Mouse (Mus musculus): Measurements from ENCODE around the gene Wnt7b. TPM values are rescaled to one million over a fixed set of nuclear protein-coding genes. Genes with fewer than 3 reads are reported as not detected.

The Wnt7b gene
- total and polyA plus RNA-seq, 2 experiments, result 0.06 to 0.09 TPM

DNA sequence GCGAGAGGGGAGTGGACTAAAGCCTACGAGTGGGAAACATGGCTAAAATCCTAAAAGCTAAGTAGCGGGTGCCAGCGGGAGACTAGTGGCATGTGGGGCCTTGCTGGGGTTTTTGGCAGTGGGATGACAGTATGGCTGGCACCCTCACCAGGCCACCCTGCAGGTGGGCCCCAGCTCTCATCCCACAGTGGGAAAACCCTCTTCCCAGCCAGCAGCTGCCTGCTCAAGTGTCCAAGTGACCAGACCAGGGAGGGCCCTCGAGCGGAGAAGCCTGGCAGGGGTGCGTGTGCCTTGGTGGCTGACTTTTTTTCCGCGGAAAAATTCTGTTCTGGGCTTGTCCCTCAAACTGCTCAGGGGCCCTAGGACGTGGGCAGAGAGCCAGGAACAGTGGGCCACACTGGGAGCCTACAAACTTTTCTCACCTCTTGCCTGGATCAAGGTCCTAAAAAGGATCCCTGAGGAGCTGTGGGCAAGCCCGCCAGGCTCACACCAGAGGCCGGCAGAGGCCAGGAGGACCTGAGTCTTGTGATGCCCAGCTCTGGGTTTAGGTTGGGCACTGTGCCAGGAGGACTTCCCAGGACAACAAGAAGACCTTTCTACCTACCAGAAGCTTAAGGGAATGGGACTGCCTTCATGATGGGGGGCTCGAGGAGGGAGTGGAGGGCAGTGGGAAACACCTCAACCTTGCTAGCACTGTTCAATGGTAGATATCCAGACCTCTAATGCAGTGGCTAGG lies 18.1 kb downstream of the Wnt7b start:
- Histone ChIP-seq H3K9ac (ENCODE audit: low read depth, low read length) (no peak overlapping the region), H3K79me2 (ENCODE audit: control insufficient read depth, insufficient read depth, low read length) (no peaks in the 10 kb centered on the region), H3K4me1 (ENCODE audit: control insufficient read depth, insufficient read depth, low read length) (no peaks in the 10 kb centered on the region), H3K27me3 (ENCODE audit: control insufficient read depth, insufficient read depth, low read length) (0 out of 2 replicates have a peak, but pooled peaks cover 2% of the 10 kb centered on the region), H3K4me3 (ENCODE audit: insufficient read depth, low read depth, low read length) (no peak overlapping the region), H3K27ac (replicated peaks; ENCODE audit: insufficient read depth, low read depth, low read length) (no peak overlapping the region), H3K36me3 (ENCODE audit: control insufficient read depth, insufficient read depth, low read length) (no peaks in the 10 kb centered on the region)
- no peak for DNase-seq (ENCODE audit: extremely low read depth, low read depth, low spot score)
- WGBS, result 89% methylated on average over 13 of the region's 13 CpGs
- TF ChIP-seq CTCF (IDR thresholded peaks at IDR 0.05; ENCODE audit: low read depth, low read length) (no peak), POLR2A (IDR thresholded peaks at IDR 0.05; ENCODE audit: extremely low read depth, insufficient read depth, low read length) (no peak)

DNA sequence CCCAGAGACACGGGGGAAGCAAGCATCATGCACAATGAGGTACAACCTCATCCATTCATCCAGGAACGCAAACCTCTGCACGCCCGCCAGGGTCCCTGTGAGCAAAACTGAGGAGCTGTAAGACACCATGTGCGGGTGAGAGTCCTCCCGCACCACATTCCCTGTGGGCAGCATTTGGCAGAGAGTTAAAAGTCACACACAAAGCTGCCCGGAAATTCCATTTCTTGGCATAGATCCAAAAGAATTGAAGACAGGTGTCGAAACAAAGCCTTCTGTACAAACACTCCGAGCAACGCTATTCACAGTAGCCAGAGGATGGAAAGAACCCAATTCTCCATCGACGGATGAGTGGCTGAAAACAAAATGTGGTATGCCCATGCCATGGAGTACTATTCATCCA lies 20.3 kb downstream of the Wnt7b start:
- 82% methylated on average over 12 of the region's 12 CpGs for WGBS
- no peak overlapping the region for H3K9ac ChIP-seq (ENCODE audit: low read depth, low read length)
- no peak for TF ChIP-seq CTCF (IDR thresholded peaks at IDR 0.05; ENCODE audit: low read depth, low read length)
- TF ChIP-seq POLR2A (IDR thresholded peaks at IDR 0.05; ENCODE audit: extremely low read depth, insufficient read depth, low read length), result no peak
- no peaks in the 10 kb centered on the region for H3K79me2 ChIP-seq (ENCODE audit: control insufficient read depth, insufficient read depth, low read length)
- H3K4me1 ChIP-seq (ENCODE audit: control insufficient read depth, insufficient read depth, low read length), result no peaks in the 10 kb centered on the region
- no peak overlapping the region for H3K4me3 ChIP-seq (ENCODE audit: insufficient read depth, low read depth, low read length)
- no peak for DNase-seq (ENCODE audit: extremely low read depth, low read depth, low spot score)
- H3K27me3 ChIP-seq (ENCODE audit: control insufficient read depth, insufficient read depth, low read length), result 0 out of 2 replicates have a peak, but pooled peaks cover 2% of the 10 kb centered on the region
- no peaks in the 10 kb centered on the region for H3K36me3 ChIP-seq (ENCODE audit: control insufficient read depth, insufficient read depth, low read length)
- no peak overlapping the region for H3K27ac ChIP-seq (replicated peaks; ENCODE audit: insufficient read depth, low read depth, low read length)

DNA sequence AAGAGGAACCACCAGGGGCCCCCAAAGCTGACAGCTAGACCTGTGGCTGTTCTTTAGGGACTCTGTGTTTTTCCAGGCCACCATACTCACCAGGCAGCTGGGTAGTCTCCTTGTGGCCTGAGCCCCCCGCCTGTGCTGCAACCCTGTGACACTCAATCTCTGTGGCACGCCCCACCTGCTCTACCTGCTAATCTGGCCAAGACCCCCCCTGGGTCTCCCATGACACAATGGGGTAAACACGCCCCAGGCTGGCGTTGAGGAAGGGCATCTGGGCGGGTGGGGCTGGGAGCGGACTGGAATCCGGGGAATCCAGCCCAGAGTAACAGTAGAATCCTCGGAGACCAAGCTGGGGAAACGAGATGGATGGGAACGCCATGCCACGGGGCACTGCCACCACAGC lies 21.4 kb downstream of the Wnt7b start:
- Histone ChIP-seq H3K4me1 (ENCODE audit: control insufficient read depth, insufficient read depth, low read length) (no peaks in the 10 kb centered on the region), H3K27ac (replicated peaks; ENCODE audit: insufficient read depth, low read depth, low read length) (no peak overlapping the region), H3K79me2 (ENCODE audit: control insufficient read depth, insufficient read depth, low read length) (no peaks in the 10 kb centered on the region), H3K27me3 (ENCODE audit: control insufficient read depth, insufficient read depth, low read length) (0 out of 2 replicates have a peak, but pooled peaks cover 2% of the 10 kb centered on the region), H3K36me3 (ENCODE audit: control insufficient read depth, insufficient read depth, low read length) (no peaks in the 10 kb centered on the region), H3K4me3 (ENCODE audit: insufficient read depth, low read depth, low read length) (no peak overlapping the region), H3K9ac (ENCODE audit: low read depth, low read length) (no peak overlapping the region)
- no peak for DNase-seq (ENCODE audit: extremely low read depth, low read depth, low spot score)
- no peak for TF ChIP-seq POLR2A (IDR thresholded peaks at IDR 0.05; ENCODE audit: extremely low read depth, insufficient read depth, low read length)
- TF ChIP-seq CTCF (IDR thresholded peaks at IDR 0.05; ENCODE audit: low read depth, low read length), result no peak
- 73% methylated on average over 11 of the region's 11 CpGs for WGBS

DNA sequence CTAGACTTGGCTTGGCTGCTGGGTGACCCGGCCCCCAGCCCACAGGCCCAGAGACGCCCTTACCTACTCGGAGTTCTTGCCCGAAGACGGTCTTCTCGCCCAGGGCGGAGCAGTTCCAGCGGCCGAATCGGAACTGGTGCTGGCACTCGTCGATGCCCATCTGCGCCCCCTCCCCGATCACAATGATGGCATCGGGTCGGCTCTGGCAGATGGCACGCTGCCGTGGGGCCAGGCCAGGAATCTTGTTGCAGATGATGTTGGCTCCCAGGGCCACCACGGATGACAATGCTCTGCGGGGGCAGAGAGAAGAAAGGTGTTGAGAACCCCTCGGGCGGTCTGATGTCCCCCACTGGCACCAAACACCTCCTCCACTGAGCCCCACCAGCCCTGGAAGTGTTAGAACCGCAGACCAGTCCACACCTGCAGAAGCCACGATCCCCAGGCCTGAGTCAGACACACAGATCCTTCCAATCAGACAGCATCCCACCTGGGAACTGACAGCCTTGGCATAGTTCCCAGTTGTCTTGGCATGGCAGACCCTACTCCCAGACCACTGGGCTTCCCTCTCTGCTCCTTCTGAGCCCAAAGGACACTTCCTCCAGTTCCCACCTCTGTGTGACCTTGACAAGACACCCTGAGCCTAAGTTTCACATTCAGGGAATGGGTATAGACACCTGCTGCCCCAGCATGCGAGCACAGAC lies 23.3 kb downstream of the Wnt7b start:
- Histone ChIP-seq H3K4me3 (ENCODE audit: insufficient read depth, low read depth, low read length) (no peak overlapping the region), H3K27ac (replicated peaks; ENCODE audit: insufficient read depth, low read depth, low read length) (no peak overlapping the region), H3K36me3 (ENCODE audit: control insufficient read depth, insufficient read depth, low read length) (no peaks in the 10 kb centered on the region), H3K4me1 (ENCODE audit: control insufficient read depth, insufficient read depth, low read length) (no peaks in the 10 kb centered on the region), H3K79me2 (ENCODE audit: control insufficient read depth, insufficient read depth, low read length) (no peaks in the 10 kb centered on the region), H3K9ac (ENCODE audit: low read depth, low read length) (no peak overlapping the region), H3K27me3 (ENCODE audit: control insufficient read depth, insufficient read depth, low read length) (0 out of 2 replicates have a peak, but pooled peaks cover 2% of the 10 kb centered on the region)
- TF ChIP-seq CTCF (IDR thresholded peaks at IDR 0.05; ENCODE audit: low read depth, low read length), result no peak
- no peak for TF ChIP-seq POLR2A (IDR thresholded peaks at IDR 0.05; ENCODE audit: extremely low read depth, insufficient read depth, low read length)
- WGBS, result 92% methylated on average over 25 of the region's 25 CpGs
- DNase-seq (ENCODE audit: extremely low read depth, low read depth, low spot score), result no peak

DNA sequence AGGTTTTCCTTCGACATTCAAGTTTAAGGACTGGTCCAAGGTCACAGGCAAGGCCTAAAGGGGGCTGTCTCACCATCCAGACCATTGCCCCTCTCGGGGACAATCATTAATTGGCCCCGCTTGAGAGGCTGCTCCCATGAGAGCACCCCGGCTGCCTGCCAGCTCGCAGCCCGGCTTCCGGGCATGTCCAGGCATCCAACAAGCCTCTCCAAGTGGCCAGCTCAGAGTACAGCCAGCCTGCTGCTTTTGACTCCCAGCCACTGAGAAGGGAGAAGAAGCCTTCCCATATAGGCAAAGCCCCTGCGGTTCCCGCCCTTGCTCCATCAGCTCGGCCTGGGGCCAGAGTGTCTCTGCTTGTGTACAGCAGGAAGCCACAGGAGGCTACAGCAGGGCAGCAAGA lies 26.5 kb downstream of the Wnt7b start:
- Histone ChIP-seq H3K27me3 (ENCODE audit: control insufficient read depth, insufficient read depth, low read length) (no peaks in the 10 kb centered on the region), H3K4me1 (ENCODE audit: control insufficient read depth, insufficient read depth, low read length) (no peaks in the 10 kb centered on the region), H3K27ac (replicated peaks; ENCODE audit: insufficient read depth, low read depth, low read length) (no peak overlapping the region), H3K79me2 (ENCODE audit: control insufficient read depth, insufficient read depth, low read length) (no peaks in the 10 kb centered on the region), H3K9ac (ENCODE audit: low read depth, low read length) (no peak overlapping the region), H3K4me3 (ENCODE audit: insufficient read depth, low read depth, low read length) (no peak overlapping the region), H3K36me3 (ENCODE audit: control insufficient read depth, insufficient read depth, low read length) (no peaks in the 10 kb centered on the region)
- DNase-seq (ENCODE audit: extremely low read depth, low read depth, low spot score), result no peak
- WGBS, result 76% methylated on average over 10 of the region's 10 CpGs
- TF ChIP-seq POLR2A (IDR thresholded peaks at IDR 0.05; ENCODE audit: extremely low read depth, insufficient read depth, low read length) (no peak), CTCF (IDR thresholded peaks at IDR 0.05; ENCODE audit: low read depth, low read length) (no peak)

DNA sequence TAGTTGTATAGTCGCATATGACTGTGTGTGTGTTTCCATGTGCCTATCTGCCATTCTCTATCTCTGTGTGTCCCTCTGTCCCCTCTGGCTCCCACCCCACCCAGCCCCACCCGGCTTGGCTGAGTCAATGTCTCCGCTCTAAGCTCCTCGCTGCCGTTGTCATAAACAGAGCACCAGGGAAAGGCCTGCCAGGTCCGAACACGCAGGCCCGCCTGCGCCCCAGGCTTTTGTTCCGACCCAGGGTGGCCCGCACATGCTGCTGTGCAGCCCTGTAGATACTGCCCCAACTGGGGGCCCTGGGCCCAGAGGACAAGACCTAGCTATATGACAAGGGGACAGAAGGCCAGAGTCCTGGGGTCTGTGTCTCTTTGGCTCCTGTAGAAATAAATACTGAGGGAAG lies 28.9 kb downstream of the Wnt7b start:
- Histone ChIP-seq H3K4me3 (ENCODE audit: insufficient read depth, low read depth, low read length) (no peak overlapping the region), H3K27ac (replicated peaks; ENCODE audit: insufficient read depth, low read depth, low read length) (no peak overlapping the region), H3K36me3 (ENCODE audit: control insufficient read depth, insufficient read depth, low read length) (no peaks in the 10 kb centered on the region), H3K9ac (ENCODE audit: low read depth, low read length) (no peak overlapping the region), H3K4me1 (ENCODE audit: control insufficient read depth, insufficient read depth, low read length) (no peaks in the 10 kb centered on the region), H3K79me2 (ENCODE audit: control insufficient read depth, insufficient read depth, low read length) (no peaks in the 10 kb centered on the region), H3K27me3 (ENCODE audit: control insufficient read depth, insufficient read depth, low read length) (no peaks in the 10 kb centered on the region)
- 95% methylated on average over 11 of the region's 11 CpGs for WGBS
- TF ChIP-seq POLR2A (IDR thresholded peaks at IDR 0.05; ENCODE audit: extremely low read depth, insufficient read depth, low read length) (no peak), CTCF (IDR thresholded peaks at IDR 0.05; ENCODE audit: low read depth, low read length) (no peak)
- no peak for DNase-seq (ENCODE audit: extremely low read depth, low read depth, low spot score)

All from liver, adult 2 months (tissue).